Comparison of ENCODE assay signal across 11 mouse cellular contexts in genomic region chr4:133026826-133027375, GRCm38 (mm10). TPM values are rescaled to one million over a fixed set of nuclear protein-coding genes. Genes with fewer than 3 reads are reported as not detected.
DNase-seq lines count a peak whose midpoint lies in the region; ATAC-seq lines count a peak whose summit lies in the region.
"Had no signal": no experiment of that assay in that cellular context is flagged by ENCODE, and none has a peak within 500 bp of the region (broad histone marks: within the 10 kb centered on the region; RNA-seq: fewer than 3 reads in every experiment).

No protein-coding gene starts in this region.

- no peaks in the 10 kb centered on the region for H3K27me3 ChIP-seq in heart, embryonic 15.5 days
- 0 out of 2 replicates have a peak, but pooled peaks cover 5% of the 10 kb centered on the region for H3K27me3 ChIP-seq in midbrain, embryonic 10.5 days (ENCODE audit: low read depth, poor library complexity, severe bottlenecking)
- H3K27me3 ChIP-seq in midbrain, embryonic 16.5 days (ENCODE audit: control insufficient read depth, insufficient read depth, low read depth, low read length) = no peaks in the 10 kb centered on the region
- no peaks in the 10 kb centered on the region for H3K27me3 ChIP-seq in hindbrain, embryonic 14.5 days (ENCODE audit: control insufficient read depth, insufficient read depth, low read length)
- no peaks in the 10 kb centered on the region for H3K27me3 ChIP-seq in stomach, embryonic 15.5 days (replicated peaks)

- no peaks in the 10 kb centered on the region for H3K36me3 ChIP-seq in heart, embryonic 15.5 days
- peaks cover 8% of the 10 kb centered on the region; the same call in 1 of the 2 replicates for H3K36me3 ChIP-seq in midbrain, embryonic 10.5 days
- peaks cover 3% of the 10 kb centered on the region; the same call in 1 of the 2 replicates for H3K36me3 ChIP-seq in midbrain, embryonic 16.5 days (ENCODE audit: control insufficient read depth, insufficient read depth, low read length)
- H3K36me3 ChIP-seq in hindbrain, embryonic 14.5 days (replicated peaks; ENCODE audit: control insufficient read depth, insufficient read depth) = peaks cover 7% of the 10 kb centered on the region; the same call in 1 of the 2 replicates
- H3K36me3 ChIP-seq in stomach, embryonic 15.5 days = no peaks in the 10 kb centered on the region

- H3K9me3 ChIP-seq in heart, embryonic 15.5 days (replicated peaks) = no peaks in the 10 kb centered on the region
- H3K9me3 ChIP-seq in midbrain, embryonic 10.5 days (replicated peaks) = no peaks in the 10 kb centered on the region
- H3K9me3 ChIP-seq in midbrain, embryonic 16.5 days (replicated peaks; ENCODE audit: control insufficient read depth, low read length, poor library complexity, severe bottlenecking) = no peaks in the 10 kb centered on the region
- no peaks in the 10 kb centered on the region for H3K9me3 ChIP-seq in hindbrain, embryonic 14.5 days (ENCODE audit: control insufficient read depth, low read length)
- no peaks in the 10 kb centered on the region for H3K9me3 ChIP-seq in stomach, embryonic 15.5 days

- no peak for DNase-seq in heart, postnatal 10 days
- DNase-seq in midbrain, embryonic 10.5 days (ENCODE audit: low spot score) = no peak
- no peak for DNase-seq in hindbrain, embryonic 14.5 days (ENCODE audit: low spot score)
- no peak for DNase-seq in left cerebral cortex, postnatal 14 days (ENCODE audit: low spot score in 2 of 2)
- no peak for DNase-seq in right cerebral cortex, postnatal 10 days (ENCODE audit: low spot score in 2 of 2)
- DNase-seq: left cerebral cortex, postnatal 4 days had no signal

- H3K9ac ChIP-seq in heart, embryonic 15.5 days = no peak overlapping the region
- no peak overlapping the region for H3K9ac ChIP-seq in midbrain, embryonic 16.5 days (ENCODE audit: low read depth, low read length)
- 0 out of 2 replicates have a peak overlapping the region, but pooled peaks have one; percentile 29 for H3K9ac ChIP-seq in hindbrain, embryonic 14.5 days
- H3K9ac ChIP-seq in stomach, embryonic 15.5 days = no peak overlapping the region

- ATAC-seq in heart, embryonic 15.5 days (replicated peaks; ENCODE audit: insufficient number of reproducible peaks, insufficient read depth, low FRiP score, low read depth) = no peak
- ATAC-seq in midbrain, embryonic 16.5 days = no peak
- ATAC-seq in hindbrain, embryonic 14.5 days (ENCODE audit: low FRiP score) = no peak
- no peak for ATAC-seq in stomach, embryonic 15.5 days (ENCODE audit: insufficient read depth, low FRiP score, low read depth)

- H3K4me1 ChIP-seq in heart, embryonic 15.5 days (replicated peaks) = peaks cover 81% of the 10 kb centered on the region
- peaks cover 76% of the 10 kb centered on the region for H3K4me1 ChIP-seq in midbrain, embryonic 10.5 days
- H3K4me1 ChIP-seq in midbrain, embryonic 16.5 days (ENCODE audit: control insufficient read depth, insufficient read depth, low read length) = peaks cover 54% of the 10 kb centered on the region
- H3K4me1 ChIP-seq in hindbrain, embryonic 14.5 days (replicated peaks; ENCODE audit: control insufficient read depth, insufficient read depth, low read length) = peaks cover 55% of the 10 kb centered on the region
- H3K4me1 ChIP-seq in stomach, embryonic 15.5 days = peaks cover 56% of the 10 kb centered on the region

- peak overlapping the region; percentile 80 for H3K27ac ChIP-seq in heart, embryonic 15.5 days
- peak overlapping the region; percentile 87 for H3K27ac ChIP-seq in midbrain, embryonic 10.5 days (replicated peaks)
- no peak overlapping the region for H3K27ac ChIP-seq in midbrain, embryonic 16.5 days (ENCODE audit: low read length)
- H3K27ac ChIP-seq in hindbrain, embryonic 14.5 days = 0 out of 2 replicates have a peak overlapping the region, but pooled peaks have one; percentile 75
- peak overlapping the region; percentile 85; the same call in 1 of the 2 replicates for H3K27ac ChIP-seq in stomach, embryonic 15.5 days

- WGBS in heart, embryonic 15.5 days = 2% methylated on average over 2 of the region's 2 CpGs
- WGBS in midbrain, embryonic 10.5 days = 30% methylated on average over 2 of the region's 2 CpGs
- 10% methylated on average over 2 of the region's 2 CpGs for WGBS in midbrain, embryonic 16.5 days
- WGBS in hindbrain, embryonic 14.5 days = 19% methylated on average over 2 of the region's 2 CpGs
- 31% methylated on average over 2 of the region's 2 CpGs for WGBS in stomach, embryonic 15.5 days

- no peak overlapping the region for H3K4me3 ChIP-seq in heart, embryonic 15.5 days
- H3K4me3 ChIP-seq in midbrain, embryonic 10.5 days = no peak overlapping the region
- H3K4me3 ChIP-seq in midbrain, embryonic 16.5 days (ENCODE audit: low read depth, low read length) = no peak overlapping the region
- H3K4me3 ChIP-seq in hindbrain, embryonic 14.5 days (replicated peaks; ENCODE audit: low read length) = no peak overlapping the region
- H3K4me3 ChIP-seq in stomach, embryonic 15.5 days (replicated peaks) = no peak overlapping the region
- H3K4me3 ChIP-seq: myocyte had no signal

- intact Hi-C loops in heart, postnatal 10 days (cut with DNase I) = no loop called here
- intact Hi-C loops in left cerebral cortex, postnatal 14 days (cut with DNase I) = no loop called here

- no peak overlapping the region for H3K4me2 ChIP-seq in heart, embryonic 15.5 days
- H3K4me2 ChIP-seq in midbrain, embryonic 16.5 days (ENCODE audit: low read length) = no peak overlapping the region
- no peak overlapping the region for H3K4me2 ChIP-seq in hindbrain, embryonic 14.5 days (replicated peaks)
- H3K4me2 ChIP-seq in stomach, embryonic 15.5 days = no peak overlapping the region

RNA-seq across cellular contexts. Expression of gene Ahdc1, which starts 15.8 kb away (rescaled TPM):
- 6.3 and 8.5 TPM in 2 replicates for polyA plus RNA-seq in heart, embryonic 15.5 days (2015; fragmentation: Nextera tagmentation; extraction: Ambion mirVana)
- total RNA-seq in heart, postnatal 10 days (2021) = 10 to 100 TPM; 54.0 to 63.0 TPM
- 5.7 and 5.8 TPM in 2 replicates for polyA plus RNA-seq in midbrain, embryonic 10.5 days (2016; fragmentation: Nextera tagmentation; extraction: Ambion mirVana)
- polyA plus RNA-seq in midbrain, embryonic 16.5 days (2015; fragmentation: Nextera tagmentation; extraction: Ambion mirVana) = 11.2 and 12.5 TPM in 2 replicates
- 12.9 and 13.4 TPM in 2 replicates for polyA plus RNA-seq in hindbrain, embryonic 14.5 days (2014; fragmentation: Nextera tagmentation; extraction: Ambion mirVana)
- 8.2 and 9.3 TPM in 2 replicates for polyA plus RNA-seq in stomach, embryonic 15.5 days (2015; fragmentation: Nextera tagmentation; extraction: Ambion mirVana)
- 10 to 100 TPM; 78.4 to 81.6 TPM for total RNA-seq in left cerebral cortex, postnatal 14 days (2021)

RNA-seq across cellular contexts. Expression of gene Fgr, which starts 53.0 kb away (rescaled TPM):
- polyA plus RNA-seq in heart, embryonic 15.5 days (2015; fragmentation: Nextera tagmentation; extraction: Ambion mirVana) = 0.42 and 1.0 TPM in 2 replicates
- under 1 TPM; 0.19 to 0.40 TPM for total RNA-seq in heart, postnatal 10 days (2021)
- polyA plus RNA-seq in midbrain, embryonic 10.5 days (2016; fragmentation: Nextera tagmentation; extraction: Ambion mirVana) = 0.05 and 0.10 TPM in 2 replicates
- 0.05 TPM in 1 of 2 replicates, not detected in the other for polyA plus RNA-seq in midbrain, embryonic 16.5 days (2015; fragmentation: Nextera tagmentation; extraction: Ambion mirVana)
- polyA plus RNA-seq in hindbrain, embryonic 14.5 days (2014; fragmentation: Nextera tagmentation; extraction: Ambion mirVana) = 0.14 and 0.17 TPM in 2 replicates
- polyA plus RNA-seq in stomach, embryonic 15.5 days (2015; fragmentation: Nextera tagmentation; extraction: Ambion mirVana) = 1.6 TPM in 2 replicates
- total RNA-seq in left cerebral cortex, postnatal 14 days (2021) = not detected
- total RNA-seq: gastrocnemius, adult 8-10 months had no signal
- polyA plus RNA-seq: myocyte had no signal
